Mouse (Mus musculus): ENCODE results near the gene Plcb4.

GRCm38 (mm10) chr2:135848169-135848568, 189.4 kb downstream of the Plcb4 start:
- TF ChIP-seq CTCF (IDR thresholded peaks at IDR 0.05; ENCODE audit: borderline replicate concordance, insufficient read depth, low read length) (no peak), POLR2A (IDR thresholded peaks at IDR 0.05; ENCODE audit: low read depth, low read length) (no peak)
